Mouse (Mus musculus): ENCODE measurements around the gene Csf2rb2.

DNA sequence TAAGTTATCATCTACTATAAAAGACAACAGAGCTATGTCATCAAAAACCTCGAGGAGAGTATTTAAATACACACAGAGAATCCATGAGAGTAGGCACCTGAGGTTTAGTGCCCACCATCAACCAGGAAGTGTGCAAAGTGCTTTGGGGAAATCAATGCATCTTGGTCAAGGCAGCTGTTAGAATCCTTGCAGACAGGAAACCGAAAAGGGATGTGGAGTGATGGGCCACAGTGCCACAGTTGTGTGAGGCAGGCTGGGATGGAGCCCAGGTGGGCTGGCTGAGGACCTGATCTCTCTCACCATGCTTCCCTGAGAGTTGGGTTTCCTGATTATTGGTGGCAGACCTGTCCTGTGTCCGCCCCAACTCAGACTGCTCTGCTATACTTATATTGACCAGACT is 5.9 kb downstream of the Csf2rb2 start:
- no peak for TF ChIP-seq POLR2A (IDR thresholded peaks at IDR 0.05; ENCODE audit: control insufficient read depth, extremely low read depth, insufficient read depth, low read length, poor library complexity)
- no peak for TF ChIP-seq CTCF (IDR thresholded peaks at IDR 0.05; ENCODE audit: borderline replicate concordance, control insufficient read depth, extremely low read depth, insufficient read depth, low read length, poor library complexity)
